Mouse (Mus musculus) pancreas, adult 10 weeks (tissue): ENCODE results near the gene Pprc1. TPM values are rescaled to one million over a fixed set of nuclear protein-coding genes. Genes with fewer than 3 reads are reported as not detected.

Source experiments
- polyA plus RNA-seq: library from polyadenylated mRNA; stranded (reverse); fragments of 350-450 nt; fragmentation: Illumina TruSeq; extraction: RNeasy Lipid Tissue Mini Kit (QIAGEN cat#74804); gene quantifications from one replicate; pipeline ENCODE4 v1.2.3, GENCODE M21; 2015; ENCODE audit warnings: low read depth, low replicate concordance; ENCODE audit not compliant: insufficient read depth

Gene Pprc1
- polyA plus RNA-seq, result 13.5 TPM

DNA sequence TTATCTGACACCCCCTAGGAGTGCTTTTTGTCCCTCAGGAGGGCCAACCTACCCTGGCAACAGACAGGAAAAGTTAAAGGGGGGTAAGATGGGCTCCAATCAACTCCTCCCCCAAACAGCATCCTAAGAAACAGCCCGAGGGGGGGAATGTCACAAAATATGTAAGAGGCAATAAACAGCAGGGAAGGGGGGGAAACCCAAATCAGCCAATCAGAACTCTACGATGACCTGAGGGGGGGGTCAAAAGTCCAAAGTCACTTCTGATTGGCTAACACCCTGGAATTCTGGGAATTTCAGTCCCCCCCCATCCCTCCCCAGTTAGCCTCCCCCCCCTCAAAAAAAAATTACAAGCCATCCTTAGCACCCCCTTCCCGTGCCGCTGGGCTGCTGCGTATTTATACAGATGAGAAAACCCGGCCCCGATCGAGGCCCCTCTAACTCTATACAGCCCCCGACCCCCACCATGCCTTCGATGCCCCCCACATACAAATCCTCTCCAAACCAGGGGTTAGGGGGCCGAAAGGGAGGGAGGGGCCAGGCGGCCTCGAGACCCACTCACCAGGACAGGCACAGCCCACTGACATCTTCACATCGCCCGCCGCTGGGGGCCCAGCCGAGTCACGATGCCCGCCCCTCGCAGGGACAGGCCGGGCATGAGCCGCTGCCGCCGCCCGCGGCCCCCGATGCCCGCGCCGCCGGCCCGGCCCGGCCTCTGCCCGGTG, at the start of gene Pprc1:
Gene Pprc1, plus strand, starts transcription at position 616 of the 722 bp plus-strand sequence.

DNA sequence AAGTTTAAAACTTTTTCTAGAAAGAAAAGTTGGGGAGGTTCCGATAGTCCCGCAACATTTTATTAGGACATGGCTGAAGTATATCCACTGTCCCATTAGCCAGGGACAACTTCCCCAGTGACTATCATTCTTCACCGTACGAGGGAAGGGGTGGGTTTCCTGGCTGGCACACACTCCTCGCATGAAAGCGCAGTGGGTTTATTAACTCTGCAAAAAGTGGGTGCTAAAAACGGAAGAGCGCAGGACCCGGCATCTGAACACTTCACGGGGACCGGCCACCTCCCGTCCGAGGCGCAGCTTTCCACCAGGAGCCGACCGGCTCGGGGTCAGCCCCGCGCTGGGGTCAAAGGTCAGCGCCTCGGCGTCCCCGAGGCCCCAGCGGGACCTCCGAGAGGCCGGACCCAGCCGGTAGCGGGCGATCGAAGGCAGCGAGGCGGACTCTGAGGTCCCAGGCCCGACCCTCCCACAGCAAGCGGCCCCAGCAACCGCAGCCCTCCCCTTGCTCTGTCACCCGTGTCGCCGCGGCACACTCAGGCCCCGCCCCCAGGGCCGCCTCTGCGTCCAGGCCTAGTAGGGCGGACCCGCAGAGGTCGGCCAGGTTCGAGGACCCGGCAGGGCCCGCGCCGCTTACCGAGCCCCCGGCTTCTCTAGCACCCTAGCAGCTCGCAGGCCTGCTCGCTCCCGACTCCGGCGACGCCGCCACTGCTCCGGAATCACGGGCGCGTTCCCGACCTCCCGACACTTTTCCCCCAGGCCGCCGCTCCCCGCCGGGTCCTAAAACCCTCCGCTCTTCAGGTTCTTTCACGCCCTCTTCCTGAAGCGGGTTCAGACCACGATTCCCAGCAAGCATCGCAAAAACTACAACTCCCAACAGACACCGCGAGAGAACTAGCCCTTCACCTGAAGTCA, 46.6 kb upstream of the Pprc1 start, which contains the start of gene Armh3:
Gene Armh3, minus strand, starts transcription at position 704 of the 909 bp plus-strand sequence.

DNA sequence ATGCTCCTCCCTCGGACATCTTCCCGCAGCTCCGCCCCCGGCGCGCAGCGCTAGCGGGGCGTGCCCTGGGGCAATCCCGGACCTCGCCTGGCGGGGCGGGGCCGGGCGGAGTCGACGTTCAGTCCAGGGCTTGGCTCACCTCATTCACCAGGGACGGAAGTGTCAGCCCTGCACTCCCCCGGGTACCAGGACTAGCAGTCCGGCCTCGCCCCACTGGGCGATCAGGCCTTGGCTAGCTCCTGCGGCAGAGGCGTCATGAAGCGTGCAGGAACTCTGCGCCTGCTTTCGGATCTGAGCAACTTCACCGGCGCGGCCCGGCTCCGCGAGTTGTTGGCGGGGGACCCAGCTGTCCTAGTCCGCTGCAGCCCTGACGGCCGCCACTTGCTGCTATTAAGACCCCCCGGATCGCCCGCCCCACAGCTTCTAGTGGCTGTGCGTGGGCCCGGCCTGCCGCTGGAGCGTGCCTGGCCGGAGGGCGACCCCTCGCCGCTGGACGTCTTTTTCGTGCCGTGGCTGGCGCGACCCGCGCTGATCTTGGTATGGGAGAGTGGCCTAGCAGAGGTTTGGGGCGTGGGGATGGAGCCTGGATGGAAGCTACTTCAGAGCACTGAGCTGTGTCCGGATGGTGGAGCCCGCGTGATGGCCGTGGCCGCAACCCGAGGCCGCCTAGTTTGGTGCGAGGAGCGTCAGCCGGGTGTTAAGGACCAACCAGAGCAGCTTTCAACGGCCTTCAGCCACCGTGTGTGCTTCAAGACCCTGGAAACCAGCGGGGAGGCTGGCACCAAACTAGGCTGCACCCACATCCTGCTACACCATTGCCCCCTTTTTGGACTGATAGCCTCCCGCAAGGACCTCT, 41.1 kb upstream of the Pprc1 start, which contains the start of gene Hps6:
Gene Hps6, plus strand, starts transcription at position 138 of the 856 bp plus-strand sequence.

DNA sequence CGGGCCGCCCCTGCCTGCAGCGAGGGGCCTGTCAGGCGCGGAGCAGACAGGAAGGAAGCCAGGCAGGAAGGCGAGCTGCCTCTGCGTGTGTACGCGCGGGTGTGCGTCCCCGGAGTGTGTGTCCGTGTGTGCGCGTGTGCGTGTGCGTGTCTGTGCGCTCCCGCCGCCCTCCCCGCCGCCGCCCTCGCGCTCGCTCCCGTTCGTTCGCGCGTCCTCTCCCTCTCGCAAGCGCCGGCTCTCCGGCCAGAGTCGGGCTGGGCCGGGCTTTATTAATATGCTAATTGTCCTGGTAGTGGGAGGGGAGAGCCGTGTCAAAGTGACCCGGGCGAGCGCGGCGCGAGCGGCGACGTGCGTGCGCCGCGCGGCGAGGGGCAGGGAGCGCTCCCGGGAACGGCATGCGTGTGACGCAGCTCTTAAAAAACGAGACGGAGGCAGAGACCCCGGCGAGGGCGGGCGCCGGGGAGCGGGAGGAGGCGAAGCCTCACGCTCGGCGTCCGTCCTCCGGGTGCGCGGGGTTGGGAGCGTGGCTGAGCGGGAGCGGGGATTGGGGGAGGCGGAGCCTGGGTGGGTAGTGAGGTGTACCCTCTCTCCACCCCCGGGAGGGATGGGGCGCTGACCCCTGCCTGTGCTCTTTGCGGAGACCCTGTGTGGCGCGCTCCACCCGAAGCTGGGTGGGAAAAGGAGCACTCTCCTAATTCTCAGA, 458 bp downstream of the Pprc1 start, which contains the start of gene Ldb1:
Gene Ldb1, minus strand, starts transcription at position 222 of the 703 bp plus-strand sequence.

DNA sequence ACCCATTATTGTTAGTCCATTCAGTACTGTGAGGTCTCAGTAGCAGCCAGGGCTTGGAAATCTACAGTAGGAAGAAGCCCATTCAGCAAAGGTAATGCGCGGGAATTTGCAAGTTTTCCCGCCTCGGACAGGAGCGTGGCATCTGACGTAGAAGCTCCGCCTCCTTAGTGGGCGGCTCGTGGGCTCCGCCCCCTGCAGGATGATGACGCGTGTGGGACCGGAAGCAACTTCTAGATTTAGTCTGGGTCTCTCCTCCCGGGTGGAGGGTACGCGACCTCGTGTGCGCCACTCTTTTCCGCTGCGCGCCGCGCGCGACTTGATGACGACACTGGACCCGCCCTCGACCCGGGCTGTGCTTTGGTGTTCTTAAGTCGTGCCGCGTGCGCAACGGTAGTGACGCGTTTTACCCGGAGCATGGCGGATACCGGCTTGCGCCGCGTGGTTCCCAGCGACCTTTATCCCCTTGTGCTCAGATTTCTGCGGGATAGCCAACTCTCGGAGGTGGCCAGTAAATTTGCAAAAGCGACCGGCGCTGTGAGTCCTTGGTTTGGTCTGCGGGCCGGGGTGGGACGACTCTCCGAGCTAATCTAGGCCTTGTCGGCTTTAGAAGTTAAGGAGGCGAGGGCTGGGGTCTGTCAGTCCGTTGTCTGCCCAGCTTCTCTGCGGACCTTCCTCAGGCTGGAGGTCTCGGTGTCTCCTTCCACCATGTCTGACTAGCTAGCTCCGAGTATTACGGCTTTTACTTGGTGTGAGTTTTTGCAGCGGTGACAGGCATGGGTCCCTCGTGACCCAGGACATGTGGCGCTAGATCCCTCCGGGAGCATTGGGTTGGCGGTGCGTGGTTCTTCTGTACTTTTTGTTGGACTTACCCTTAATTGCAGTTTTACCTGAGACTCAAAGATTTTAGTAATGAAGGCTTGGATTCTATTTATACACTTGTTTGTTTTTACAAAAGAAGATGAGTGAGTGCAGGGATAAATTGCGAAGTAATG, 31.2 kb downstream of the Pprc1 start, which contains the start of gene Nolc1:
Gene Nolc1, plus strand, starts transcription at position 248 of the 992 bp plus-strand sequence.

Other genes with a start within 250 kb of the Pprc1 start
- gene Kcnip2, start 228.8 kb upstream of the Pprc1 start, polyA plus RNA-seq, result 0.59 TPM
- 2.5 TPM for gene Armh3, start 46.4 kb upstream of the Pprc1 start, polyA plus RNA-seq
- 2.1 TPM for gene Hps6, start 41.4 kb upstream of the Pprc1 start, polyA plus RNA-seq
- gene Ldb1, start 328 bp downstream of the Pprc1 start, polyA plus RNA-seq, result 27.9 TPM
- 9.7 TPM for gene Nolc1, start 31.0 kb downstream of the Pprc1 start, polyA plus RNA-seq
- not detected for gene Elovl3, start 87.0 kb downstream of the Pprc1 start, polyA plus RNA-seq
- not detected for gene Pitx3, start 103.4 kb downstream of the Pprc1 start, polyA plus RNA-seq
- 25.3 TPM for gene Gbf1, start 107.6 kb downstream of the Pprc1 start, polyA plus RNA-seq